Mouse (Mus musculus): ENCODE measurements around the gene Jph4.

The Jph4 gene

GRCm38 (mm10) chr14:55118852-55119251, 2.1 kb upstream of the Jph4 start:
- DNase-seq (ENCODE audit: low read depth, low spot score), result no peak

GRCm38 (mm10) chr14:55115846-55116245, 889 bp downstream of the Jph4 start:
- peak; percentile 42 for DNase-seq (ENCODE audit: low read depth, low spot score)

- DNase-seq (ENCODE audit: low read depth, low spot score), result peak; percentile 55
These were observed 1.7 kb downstream of the Jph4 start for GRCm38 (mm10) chr14:55114759-55115701.

- peak; percentile 59 for DNase-seq (ENCODE audit: low read depth, low spot score)
These were observed 2.6 kb downstream of the Jph4 start for GRCm38 (mm10) chr14:55113975-55114645.

- DNase-seq (ENCODE audit: low read depth, low spot score), result no peak
These were observed 3.3 kb downstream of the Jph4 start for GRCm38 (mm10) chr14:55113351-55113974.

GRCm38 (mm10) chr14:55111720-55112119, 5.0 kb downstream of the Jph4 start:
- DNase-seq (ENCODE audit: low read depth, low spot score), result no peak

GRCm38 (mm10) chr14:55110076-55110475, 6.7 kb downstream of the Jph4 start:
- no peak for DNase-seq (ENCODE audit: low read depth, low spot score)

- no peak for DNase-seq (ENCODE audit: low read depth, low spot score)
These were observed 7.5 kb downstream of the Jph4 start for GRCm38 (mm10) chr14:55109048-55109873.

- DNase-seq (ENCODE audit: low read depth, low spot score), result no peak
These were observed 8.4 kb downstream of the Jph4 start for GRCm38 (mm10) chr14:55108202-55108870.

- DNase-seq (ENCODE audit: low read depth, low spot score), result no peak
These were observed 9.7 kb downstream of the Jph4 start for GRCm38 (mm10) chr14:55106990-55107389.

GRCm38 (mm10) chr14:55105836-55106809, 10.6 kb downstream of the Jph4 start, which contains the start of gene Ap1g2:
Gene Ap1g2, minus strand, starts transcription at chr14:55106593.
- DNase-seq (ENCODE audit: low read depth, low spot score), result peak; percentile 90

- no peak for DNase-seq (ENCODE audit: low read depth, low spot score)
These were observed 11.3 kb downstream of the Jph4 start for GRCm38 (mm10) chr14:55105386-55105785.

- no peak for DNase-seq (ENCODE audit: low read depth, low spot score)
These were observed 12.4 kb downstream of the Jph4 start for GRCm38 (mm10) chr14:55104365-55104764.

GRCm38 (mm10) chr14:55102253-55102785, 14.4 kb downstream of the Jph4 start:
- no peak for DNase-seq (ENCODE audit: low read depth, low spot score)

- DNase-seq (ENCODE audit: low read depth, low spot score), result peak; percentile 70
These were observed 15.1 kb downstream of the Jph4 start for GRCm38 (mm10) chr14:55101592-55101991.

GRCm38 (mm10) chr14:55098067-55098466, 18.7 kb downstream of the Jph4 start:
- peak; percentile 82 for DNase-seq (ENCODE audit: low read depth, low spot score)

- no peak for DNase-seq (ENCODE audit: low read depth, low spot score)
These were observed 19.1 kb downstream of the Jph4 start for GRCm38 (mm10) chr14:55097646-55098045.

- DNase-seq (ENCODE audit: low read depth, low spot score), result no peak
These were observed 20.1 kb downstream of the Jph4 start for GRCm38 (mm10) chr14:55096573-55097087.

GRCm38 (mm10) chr14:55095671-55096070, 21.1 kb downstream of the Jph4 start:
- no peak for DNase-seq (ENCODE audit: low read depth, low spot score)
